Mouse (Mus musculus) spleen, adult 2 months (tissue): Measurements from ENCODE around the gene Nfkbia.

Experiments used
- CTCF ChIP-seq: fragments of 200-500 bp; IDR thresholded peaks from 2 replicates; pipeline ENCODE4 v1.5.1; 2011; ENCODE audit warnings: mild to moderate bottlenecking, inconsistent platforms; ENCODE audit not compliant: insufficient read depth, insufficient read length, insufficient replicate concordance; ENCODE audit errors: extremely low read depth
- POLR2A ChIP-seq: fragments of 200-500 bp; IDR thresholded peaks from 2 replicates; pipeline ENCODE4 v1.6.1; 2011; ENCODE audit warnings: low read depth, low read length, inconsistent platforms

- no peak for TF ChIP-seq CTCF
- TF ChIP-seq POLR2A: no peak
Observed at GRCm38 (mm10) chr12:55460900-55461299, 31.5 kb downstream of the Nfkbia start.
